Mouse (Mus musculus): ENCODE data around the gene Tle6. TPM values are rescaled to one million over a fixed set of nuclear protein-coding genes. Genes with fewer than 3 reads are reported as not detected.
A peak's percentile ranks its signal among the peaks of the same experiment; 100 is the strongest.

The Tle6 gene
- total RNA-seq, 2 experiments from 2014 or later, result 1.3 to 2.7 TPM

- no peak for DNase-seq (ENCODE audit: low spot score in 2 of 2)
- intact Hi-C loops (cut with DNase I), result loop anchor here (10.0 kb wide), 2 partner anchors 45 to 155 kb away; partner anchors contain the start of genes S1pr4 and Smim24
Observed at GRCm38 (mm10) chr10:81550257-81550656, 50.6 kb downstream of the Tle6 start.

- intact Hi-C loops (cut with DNase I), result no loop called here
- no peak for DNase-seq (ENCODE audit: low spot score in 2 of 2)
Observed at GRCm38 (mm10) chr10:81548944-81549343, 51.9 kb downstream of the Tle6 start.

- DNase-seq (ENCODE audit: low spot score in 2 of 2), result no peak
- intact Hi-C loops (cut with DNase I), result no loop called here
Observed at GRCm38 (mm10) chr10:81546788-81547571, 53.9 kb downstream of the Tle6 start.

- intact Hi-C loops (cut with DNase I), result no loop called here
- DNase-seq (ENCODE audit: low spot score in 2 of 2), result no peak
Observed at GRCm38 (mm10) chr10:81546332-81546731, 54.5 kb downstream of the Tle6 start.

GRCm38 (mm10) chr10:81545161-81545747 lies 55.6 kb downstream of the Tle6 start, which contains the start of gene Gna11:
TSS of gene Gna11 (minus strand) at chr10:81545190.
- DNase-seq (ENCODE audit: low spot score in 2 of 2), result peak; percentile 99
- intact Hi-C loops (cut with DNase I), result no loop called here

- peak in 1 of 2 experiments; percentile 55 for DNase-seq (ENCODE audit: low spot score in 2 of 2)
- intact Hi-C loops (cut with DNase I), result no loop called here
Observed at GRCm38 (mm10) chr10:81544296-81545160, 56.3 kb downstream of the Tle6 start.

GRCm38 (mm10) chr10:81543633-81544032 lies 57.2 kb downstream of the Tle6 start:
- intact Hi-C loops (cut with DNase I), result no loop called here
- no peak for DNase-seq (ENCODE audit: low spot score in 2 of 2)

GRCm38 (mm10) chr10:81542727-81543460 lies 58.0 kb downstream of the Tle6 start:
- intact Hi-C loops (cut with DNase I), result no loop called here
- DNase-seq (ENCODE audit: low spot score in 2 of 2), result no peak

- no peak for DNase-seq (ENCODE audit: low spot score in 2 of 2)
- intact Hi-C loops (cut with DNase I), result no loop called here
Observed at GRCm38 (mm10) chr10:81541803-81542202, 59.1 kb downstream of the Tle6 start.

GRCm38 (mm10) chr10:81541363-81541762 lies 59.5 kb downstream of the Tle6 start:
- no peak for DNase-seq (ENCODE audit: low spot score in 2 of 2)
- intact Hi-C loops (cut with DNase I), result no loop called here

Other genes with a start within 250 kb of the Tle6 start
- gene Mfsd12, start 243.6 kb downstream of the Tle6 start, total RNA-seq (2021), result 10 to 100 TPM; 37.8 to 38.9 TPM
- 1 to 10 TPM in 1 of 2 experiments, under 1 TPM in 1; 0.93 to 1.3 TPM for gene 4930404N11Rik, start 235.3 kb downstream of the Tle6 start, total RNA-seq (2021)
- gene Fzr1, start 222.6 kb downstream of the Tle6 start, total RNA-seq (2021), result 10 to 100 TPM; 74.8 to 80.3 TPM
- gene Dohh, start 216.6 kb downstream of the Tle6 start, total RNA-seq (2021), result 10 to 100 TPM; 82.4 to 88.6 TPM
- 1 to 10 TPM; 2.4 to 3.2 TPM for gene Gm48551, start 216.6 kb downstream of the Tle6 start, total RNA-seq (2021)
- gene Gm48552, start 212.1 kb downstream of the Tle6 start, total RNA-seq (2021), result 1 to 10 TPM; 2.8 to 4.7 TPM
- 1 to 10 TPM; 1.8 to 1.9 TPM for gene Smim24, start 208.0 kb downstream of the Tle6 start, total RNA-seq (2021)
- 10 to 100 TPM; 67.0 to 69.8 TPM for gene Nfic, start 145.4 kb downstream of the Tle6 start, total RNA-seq (2021)
- gene Celf5, start 118.4 kb downstream of the Tle6 start, total RNA-seq (2021), result 100 to 1,000 TPM; 280 to 299 TPM
- 100 to 1,000 TPM in 1 of 2 experiments, 10 to 100 TPM in 1; 80.2 to 104 TPM for gene Ncln, start 104.7 kb downstream of the Tle6 start, total RNA-seq (2021)
- gene S1pr4, start 100.9 kb downstream of the Tle6 start, total RNA-seq (2021), result under 1 TPM; 0.33 to 0.44 TPM
- gene Gna15, start 76.8 kb downstream of the Tle6 start, total RNA-seq (2021), result 1 to 10 TPM; 2.2 to 3.2 TPM
- gene Gna11, start 55.9 kb downstream of the Tle6 start, total RNA-seq (2021), result 100 to 1,000 TPM; 102 to 109 TPM
- 100 to 1,000 TPM; 573 to 615 TPM for gene Aes, start 41.6 kb downstream of the Tle6 start, total RNA-seq (2021)
- 10 to 100 TPM; 14.1 to 15.9 TPM for gene Tle2, start 26.5 kb downstream of the Tle6 start, total RNA-seq (2021)
- 1 to 10 TPM; 1.9 to 2.2 TPM for gene BC025920, start 5.2 kb upstream of the Tle6 start, total RNA-seq (2021)
- 10 to 100 TPM; 23.6 to 25.1 TPM for gene Sirt6, start 26.7 kb upstream of the Tle6 start, total RNA-seq (2021)
- gene Ankrd24, start 27.5 kb upstream of the Tle6 start, total RNA-seq (2021), result 10 to 100 TPM; 31.9 to 34.5 TPM
- gene Gm10778, start 48.0 kb upstream of the Tle6 start, total RNA-seq (2021), result 1 to 10 TPM; 4.8 TPM
- gene Zfp433, start 103.8 kb upstream of the Tle6 start, total RNA-seq (2021), result 10 to 100 TPM; 10.1 to 11.3 TPM
- gene Gm3055, start 170.1 kb upstream of the Tle6 start, total RNA-seq (2021), result 1 to 10 TPM; 6.4 to 6.8 TPM
- gene Gm4767, start 211.1 kb upstream of the Tle6 start, total RNA-seq (2021), result 1 to 10 TPM; 2.2 to 2.4 TPM

Measured in left cerebral cortex, postnatal 14 days (tissue).